Mouse (Mus musculus) splenic B cell, adult 2 months (primary cell): ENCODE data around the gene Maml3.

Source experiments
- DNase-seq: peaks from one replicate; pipeline ENCODE4 v3.0.0-alpha.2; 2011; ENCODE audit warnings: low read depth, low spot score
- H3K27me3 ChIP-seq: 2 replicates; pipeline ENCODE4 v1.6.1; 2012; ENCODE audit warnings: mild to moderate bottlenecking, low read length, moderate library complexity, mixed read lengths; ENCODE audit not compliant: control insufficient read depth, poor library complexity, insufficient read depth, severe bottlenecking
- H3K36me3 ChIP-seq: 2 replicates; pipeline ENCODE4 v1.6.1; 2012; ENCODE audit warnings: mild to moderate bottlenecking, low read length, moderate library complexity, mixed read lengths; ENCODE audit not compliant: control insufficient read depth, poor library complexity, insufficient read depth, severe bottlenecking

Gene Maml3

GRCm38 (mm10) chr3:52009321-52009720 lies 95.6 kb downstream of the Maml3 start:
- no peaks in the 10 kb centered on the region for H3K36me3 ChIP-seq
- H3K27me3 ChIP-seq = no peaks in the 10 kb centered on the region
- peak; percentile 78 for DNase-seq

DNA sequence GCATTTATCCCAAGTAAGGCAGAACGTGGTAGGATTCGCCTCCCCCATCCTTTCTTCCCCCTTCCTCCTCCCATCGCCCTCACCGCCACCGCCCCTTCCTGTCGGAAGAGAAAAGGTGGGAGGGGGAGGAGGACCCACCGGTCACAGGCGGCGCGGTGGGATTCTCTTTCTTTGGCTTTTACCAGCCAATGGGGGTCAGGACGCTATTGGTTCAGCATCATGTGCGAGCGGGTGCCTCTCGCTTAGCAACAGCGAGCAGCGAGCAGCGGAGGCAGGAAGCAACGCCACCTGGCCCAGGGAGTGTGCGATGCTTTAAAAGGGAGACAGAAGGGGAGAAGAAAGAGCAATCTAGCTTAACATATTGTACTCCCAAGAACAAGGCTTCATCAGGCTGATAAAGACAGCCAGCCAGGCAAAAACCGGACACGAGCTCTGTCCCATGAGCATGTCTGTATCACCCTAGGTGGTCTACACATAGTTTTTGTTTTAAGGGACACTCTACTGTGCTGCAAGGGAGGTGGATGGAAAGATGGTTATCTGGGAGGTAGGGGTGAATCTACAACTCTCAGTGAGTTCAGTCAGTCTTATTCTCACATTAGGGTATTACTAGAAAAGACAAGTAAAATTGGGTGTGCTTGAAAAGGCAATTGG lies 97.1 kb downstream of the Maml3 start:
- Histone ChIP-seq H3K27me3 (no peaks in the 10 kb centered on the region), H3K36me3 (no peaks in the 10 kb centered on the region)
- DNase-seq = peak; percentile 87

DNA sequence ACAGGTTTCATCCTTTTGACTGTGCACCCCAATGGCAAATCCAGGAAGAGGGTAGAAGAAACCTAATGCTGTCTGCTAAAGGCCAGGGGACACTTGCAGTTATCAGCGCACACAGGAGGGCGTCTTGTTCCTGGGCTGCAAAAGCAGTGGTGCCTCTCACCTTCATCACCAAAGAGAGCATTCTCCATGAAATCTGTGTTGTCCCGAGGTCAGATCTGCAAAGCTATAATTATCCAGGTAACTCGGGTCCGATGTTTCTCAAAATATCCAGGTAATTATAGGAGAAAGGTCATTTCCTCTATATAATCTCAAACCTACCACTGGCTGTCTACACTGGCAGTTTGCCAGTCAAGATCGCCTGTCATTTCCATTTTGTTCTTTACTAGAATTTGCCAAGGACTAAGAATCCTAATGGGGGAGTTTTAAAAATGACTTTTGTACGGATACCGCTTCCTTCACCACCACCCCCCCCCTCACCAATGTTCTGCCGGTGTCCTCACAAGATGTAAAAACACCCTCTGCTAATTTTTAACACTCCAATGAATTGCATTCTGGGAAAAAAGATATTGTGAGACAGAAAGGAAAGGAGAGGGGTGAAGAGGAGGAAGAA lies 98.0 kb downstream of the Maml3 start:
- no peaks in the 10 kb centered on the region for H3K36me3 ChIP-seq
- no peaks in the 10 kb centered on the region for H3K27me3 ChIP-seq
- DNase-seq = peak; percentile 30

DNA sequence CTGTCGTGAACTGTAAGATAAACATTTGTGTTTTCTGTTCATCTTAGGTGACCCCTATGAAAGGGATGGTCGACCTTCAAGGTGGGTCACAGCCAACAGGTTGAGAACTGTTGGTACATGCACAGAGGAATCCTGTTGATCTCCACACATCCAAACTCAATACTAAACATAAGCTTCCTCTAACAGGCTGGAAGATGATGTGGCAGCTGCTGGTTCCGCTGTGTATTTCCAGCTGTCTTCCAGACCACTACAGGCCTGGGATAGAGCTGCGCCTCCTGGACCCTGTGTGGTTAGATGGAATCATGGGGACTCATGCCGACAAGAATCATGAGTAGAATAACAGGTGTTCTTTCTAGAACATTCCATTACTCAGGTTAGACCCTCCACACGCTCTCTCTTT lies 101.2 kb downstream of the Maml3 start:
- Histone ChIP-seq H3K36me3 (no peaks in the 10 kb centered on the region), H3K27me3 (no peaks in the 10 kb centered on the region)
- no peak for DNase-seq

DNA sequence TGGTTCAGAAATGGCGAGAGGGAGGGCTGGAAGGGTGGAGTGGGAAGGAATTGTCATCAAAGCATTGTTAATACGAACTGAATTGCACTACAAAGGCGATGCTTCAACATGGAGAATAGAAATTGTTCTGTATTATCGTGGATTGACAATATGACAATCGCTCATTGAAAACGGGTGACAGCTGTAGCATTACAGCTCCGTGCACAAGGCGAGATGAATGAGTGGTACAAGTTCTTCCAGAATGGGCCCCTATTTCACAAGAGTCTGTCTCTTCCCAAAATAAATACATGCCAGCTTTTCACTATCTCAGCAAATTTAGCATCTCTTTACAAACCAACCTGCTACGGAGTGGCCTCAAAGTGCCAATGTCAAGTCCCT lies 103.4 kb downstream of the Maml3 start:
- Histone ChIP-seq H3K27me3 (no peaks in the 10 kb centered on the region), H3K36me3 (no peaks in the 10 kb centered on the region)
- DNase-seq = no peak

DNA sequence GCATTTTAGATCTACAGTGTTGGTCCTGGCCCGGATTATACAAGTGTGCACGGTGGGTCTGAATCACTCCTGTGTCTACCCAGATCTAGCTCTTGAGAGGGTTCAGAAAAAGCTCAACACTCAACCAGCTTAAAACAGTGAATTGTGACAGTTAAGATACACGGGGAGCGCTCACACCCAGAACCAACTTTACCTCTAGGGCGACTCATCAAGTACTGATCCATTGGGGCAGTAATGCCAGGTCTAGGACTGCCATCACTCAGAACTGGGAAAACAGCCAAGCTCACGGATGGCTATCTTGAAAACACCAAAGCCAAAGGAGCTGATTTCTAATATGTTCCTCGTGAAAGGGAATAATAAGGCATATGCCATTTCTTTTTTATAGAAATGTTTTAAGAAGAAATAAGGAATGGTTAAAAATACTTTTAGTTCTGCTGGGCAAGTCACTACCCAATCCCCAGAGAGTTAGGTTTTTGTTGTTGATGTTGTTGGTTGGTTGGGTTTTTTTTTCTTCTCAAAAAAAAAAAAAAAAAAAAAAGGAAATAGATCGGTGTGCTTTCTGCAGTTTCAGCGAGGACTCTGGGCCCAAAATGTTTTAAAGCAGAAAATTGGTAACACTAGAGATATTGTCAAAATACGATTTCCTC lies 103.9 kb downstream of the Maml3 start:
- H3K36me3 ChIP-seq = no peaks in the 10 kb centered on the region
- no peaks in the 10 kb centered on the region for H3K27me3 ChIP-seq
- peak; percentile 70 for DNase-seq

- peak; percentile 99 for DNase-seq
- Histone ChIP-seq H3K27me3 (no peaks in the 10 kb centered on the region), H3K36me3 (no peaks in the 10 kb centered on the region)
Measured at GRCm38 (mm10) chr3:51999671-52000437, 105.0 kb downstream of the Maml3 start.

GRCm38 (mm10) chr3:51998511-51999399 lies 106.1 kb downstream of the Maml3 start:
- Histone ChIP-seq H3K27me3 (no peaks in the 10 kb centered on the region), H3K36me3 (no peaks in the 10 kb centered on the region)
- DNase-seq = peak; percentile 71

DNA sequence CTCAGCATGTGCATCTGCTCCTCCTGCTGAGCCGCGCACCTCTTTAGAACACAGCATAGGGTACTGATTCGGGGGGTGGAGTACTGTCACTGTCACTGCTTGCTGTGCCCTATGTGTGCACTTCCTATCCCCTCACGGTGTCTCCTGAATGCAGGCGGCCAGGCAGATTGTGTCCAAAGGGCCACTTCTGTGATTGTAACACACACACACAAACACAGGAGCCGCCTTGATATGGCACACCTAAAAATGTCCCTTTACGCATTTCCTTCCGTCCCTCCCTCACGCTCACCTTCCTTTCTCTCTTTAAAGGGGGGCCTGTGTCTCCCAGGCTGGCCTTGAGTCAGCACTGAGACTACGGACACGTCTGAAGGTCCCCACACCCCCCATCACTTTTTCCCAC lies 107.3 kb downstream of the Maml3 start:
- no peaks in the 10 kb centered on the region for H3K36me3 ChIP-seq
- DNase-seq = peak; percentile 57
- no peaks in the 10 kb centered on the region for H3K27me3 ChIP-seq

DNA sequence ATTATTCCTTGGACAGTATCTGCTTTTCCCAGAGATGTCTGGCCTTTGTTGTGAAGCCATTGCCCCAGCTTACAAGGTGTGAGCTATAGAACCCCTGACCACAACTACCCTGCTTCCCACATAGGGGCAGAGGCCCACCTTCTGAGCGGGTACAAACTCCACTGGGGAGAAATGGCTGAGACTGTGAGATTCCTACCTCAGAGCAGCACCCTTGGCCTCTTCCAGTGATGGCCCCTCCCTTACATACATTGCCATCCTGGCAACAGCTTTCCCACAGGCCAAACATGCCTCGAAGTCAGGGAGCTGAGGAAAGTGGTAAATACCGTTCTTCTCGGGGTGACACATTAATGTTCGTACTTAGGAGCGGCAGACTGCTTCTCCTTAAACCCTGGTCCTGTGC lies 118.4 kb downstream of the Maml3 start:
- Histone ChIP-seq H3K36me3 (no peaks in the 10 kb centered on the region), H3K27me3 (no peaks in the 10 kb centered on the region)
- no peak for DNase-seq

- H3K36me3 ChIP-seq = no peaks in the 10 kb centered on the region
- H3K27me3 ChIP-seq = no peaks in the 10 kb centered on the region
- DNase-seq = no peak
Measured at GRCm38 (mm10) chr3:51981496-51981895, 123.4 kb downstream of the Maml3 start.

- DNase-seq = no peak
- H3K36me3 ChIP-seq = no peaks in the 10 kb centered on the region
- no peaks in the 10 kb centered on the region for H3K27me3 ChIP-seq
Measured at GRCm38 (mm10) chr3:51977654-51978352, 127.1 kb downstream of the Maml3 start.

- Histone ChIP-seq H3K27me3 (no peaks in the 10 kb centered on the region), H3K36me3 (no peaks in the 10 kb centered on the region)
- no peak for DNase-seq
Measured at GRCm38 (mm10) chr3:51974601-51975000, 130.3 kb downstream of the Maml3 start.

DNA sequence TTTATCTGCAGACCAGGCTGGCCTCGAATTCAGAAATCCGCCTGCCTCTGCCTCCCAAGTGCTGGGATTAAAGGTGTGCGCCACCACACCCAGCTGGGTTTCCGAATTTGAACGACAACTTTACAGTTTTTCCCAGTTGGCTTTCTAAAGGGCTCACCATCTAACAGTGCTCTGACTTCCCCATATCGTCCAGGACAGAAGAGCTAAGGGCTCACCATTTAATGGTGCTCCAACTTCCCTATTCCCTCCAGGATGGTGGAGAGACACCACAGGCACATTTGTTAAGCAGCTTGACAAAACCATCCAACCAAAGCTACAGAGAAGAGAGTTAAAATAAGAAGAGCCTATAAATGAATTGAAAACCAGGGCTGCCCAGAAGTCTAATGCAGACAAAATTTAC lies 130.7 kb downstream of the Maml3 start:
- Histone ChIP-seq H3K27me3 (no peaks in the 10 kb centered on the region), H3K36me3 (no peaks in the 10 kb centered on the region)
- no peak for DNase-seq
